Mouse (Mus musculus): ENCODE measurements at regions not wholly inside any gene's neighbourhood (a gene's known extent, or its start where the extent isn't known, plus 50 kb on each side); places are given as distances from the start of the nearest gene placed in this dataset.
A peak's percentile ranks its signal among the peaks of the same experiment; 100 is the strongest.
"Not testable (repeated sequence)": the region's sequence is repeated elsewhere in the genome, so short reads cannot be mapped to it uniquely, and the experiment has no call there.

GRCm38 (mm10) chr6:9498921-9499320 is 550.7 kb downstream of the Nxph1 start:
- Histone ChIP-seq H3K9me3 (no peaks in the 10 kb centered on the region), H3K27me3 (no peaks in the 10 kb centered on the region), H3K36me3 (no peaks in the 10 kb centered on the region), H3K4me1 (replicated peaks) (no peaks in the 10 kb centered on the region), H3K4me2 (no peak overlapping the region), H3K4me3 (no peak overlapping the region), H3K27ac (no peak overlapping the region), H3K9ac (no peak overlapping the region)
- ATAC-seq (ENCODE audit: low FRiP score), result no peak

DNA sequence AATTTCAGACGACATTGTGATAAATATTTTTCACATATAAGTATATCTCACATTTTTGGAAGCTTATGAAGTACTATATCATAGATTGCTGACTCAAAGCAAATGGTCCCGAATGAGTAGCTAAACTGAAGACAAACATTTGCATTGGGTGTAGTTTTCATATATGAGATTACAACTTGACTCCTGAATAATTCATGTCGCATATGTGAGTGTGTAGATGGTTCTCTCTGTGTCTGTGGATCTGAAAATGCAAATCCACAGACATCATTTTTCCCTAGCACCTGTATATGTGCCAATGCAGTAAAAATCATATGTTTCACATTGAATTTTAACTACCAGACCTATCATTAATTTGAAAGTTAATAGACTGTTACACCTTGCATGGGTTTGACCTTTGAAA is 586.2 kb downstream of the Nxph1 start:
- Histone ChIP-seq H3K9me3 (no peaks in the 10 kb centered on the region), H3K4me1 (replicated peaks) (no peaks in the 10 kb centered on the region), H3K36me3 (no peaks in the 10 kb centered on the region), H3K4me3 (no peak overlapping the region), H3K27me3 (no peaks in the 10 kb centered on the region), H3K27ac (no peak overlapping the region), H3K9ac (no peak overlapping the region), H3K4me2 (no peak overlapping the region)
- ATAC-seq (ENCODE audit: low FRiP score), result no peak
- 77% methylated on average over 3 of the region's 3 CpGs for WGBS

DNA sequence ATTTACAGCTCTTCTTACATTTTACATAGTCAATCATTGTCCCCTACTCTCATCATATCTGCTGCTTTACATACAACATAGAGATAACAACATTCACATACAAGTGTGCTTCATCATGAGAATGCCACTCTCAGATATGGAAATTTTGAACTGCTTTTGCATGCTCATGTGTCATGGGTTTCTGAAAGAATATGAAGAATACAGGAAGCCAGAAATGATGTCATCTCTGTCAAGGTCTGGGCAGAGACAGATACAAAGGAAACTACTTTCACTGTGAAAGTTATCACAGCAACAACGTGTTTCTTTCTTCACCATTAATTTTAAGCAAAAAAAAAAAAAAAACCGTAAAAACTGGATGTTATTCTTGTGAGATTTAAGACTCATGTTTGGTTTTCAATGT is 590.5 kb downstream of the Nxph1 start:
- no peak overlapping the region for H3K9ac ChIP-seq
- no peak overlapping the region for H3K4me2 ChIP-seq
- 79% methylated on average over 2 of the region's 2 CpGs for WGBS
- H3K27ac ChIP-seq, result no peak overlapping the region
- no peaks in the 10 kb centered on the region for H3K4me1 ChIP-seq (replicated peaks)
- ATAC-seq (ENCODE audit: low FRiP score), result no peak
- no peaks in the 10 kb centered on the region for H3K27me3 ChIP-seq
- no peaks in the 10 kb centered on the region for H3K9me3 ChIP-seq
- H3K36me3 ChIP-seq, result no peaks in the 10 kb centered on the region
- H3K4me3 ChIP-seq, result no peak overlapping the region

- WGBS, result 61% methylated on average over 3 of the region's 3 CpGs
Observed at GRCm38 (mm10) chr6:9550096-9550939, 602.1 kb downstream of the Nxph1 start.

GRCm38 (mm10) chr6:9563290-9564044 is 615.2 kb downstream of the Nxph1 start:
- no peaks in the 10 kb centered on the region for H3K4me1 ChIP-seq (replicated peaks)
- 72% methylated on average over 6 of the region's 6 CpGs for WGBS
- H3K27ac ChIP-seq, result no peak overlapping the region
- no peaks in the 10 kb centered on the region for H3K9me3 ChIP-seq
- H3K27me3 ChIP-seq, result no peaks in the 10 kb centered on the region
- H3K4me2 ChIP-seq, result no peak overlapping the region
- no peak overlapping the region for H3K4me3 ChIP-seq
- H3K9ac ChIP-seq, result no peak overlapping the region
- no peaks in the 10 kb centered on the region for H3K36me3 ChIP-seq
- 0 out of 2 replicates have a peak, but pooled peaks have one; percentile 46 for ATAC-seq (ENCODE audit: low FRiP score)

More at GRCm38 (mm10) chr6:9550096-9550939, 602.1 kb downstream of the Nxph1 start:
- Histone ChIP-seq H3K4me3 (no peak overlapping the region), H3K4me1 (replicated peaks) (0 out of 2 replicates have a peak, but pooled peaks cover 2% of the 10 kb centered on the region), H3K9me3 (no peaks in the 10 kb centered on the region), H3K9ac (no peak overlapping the region), H3K4me2 (no peak overlapping the region), H3K27me3 (no peaks in the 10 kb centered on the region), H3K27ac (peak overlapping the region; percentile 40; the same call in 1 of the 2 replicates), H3K36me3 (no peaks in the 10 kb centered on the region)
- ATAC-seq (ENCODE audit: low FRiP score), result peak; percentile 52; the same call in 1 of the 2 replicates

- no peak overlapping the region for H3K4me2 ChIP-seq
- H3K4me3 ChIP-seq, result no peak overlapping the region
- H3K27ac ChIP-seq, result peak overlapping the region; percentile 1; the same call in 1 of the 2 replicates
- ATAC-seq (ENCODE audit: low FRiP score), result no peak
- no peaks in the 10 kb centered on the region for H3K9me3 ChIP-seq
- H3K36me3 ChIP-seq, result no peaks in the 10 kb centered on the region
- no peaks in the 10 kb centered on the region; the same call in 1 of the 2 replicates for H3K4me1 ChIP-seq (replicated peaks)
- 64% methylated on average over 4 of the region's 4 CpGs for WGBS
- H3K27me3 ChIP-seq, result no peaks in the 10 kb centered on the region
- H3K9ac ChIP-seq, result no peak overlapping the region
Observed at GRCm38 (mm10) chr6:9571787-9572186, 623.6 kb downstream of the Nxph1 start.

GRCm38 (mm10) chr6:9593391-9593790 is 645.2 kb downstream of the Nxph1 start:
- no peaks in the 10 kb centered on the region for H3K27me3 ChIP-seq
- H3K27ac ChIP-seq, result no peak overlapping the region
- no peaks in the 10 kb centered on the region for H3K9me3 ChIP-seq
- H3K4me2 ChIP-seq, result no peak overlapping the region
- no peaks in the 10 kb centered on the region for H3K4me1 ChIP-seq (replicated peaks)
- no peak overlapping the region for H3K4me3 ChIP-seq
- H3K9ac ChIP-seq, result no peak overlapping the region
- H3K36me3 ChIP-seq, result no peaks in the 10 kb centered on the region
- WGBS, result 68% methylated on average over 1 of the region's 1 CpGs
- ATAC-seq (ENCODE audit: low FRiP score), result no peak

DNA sequence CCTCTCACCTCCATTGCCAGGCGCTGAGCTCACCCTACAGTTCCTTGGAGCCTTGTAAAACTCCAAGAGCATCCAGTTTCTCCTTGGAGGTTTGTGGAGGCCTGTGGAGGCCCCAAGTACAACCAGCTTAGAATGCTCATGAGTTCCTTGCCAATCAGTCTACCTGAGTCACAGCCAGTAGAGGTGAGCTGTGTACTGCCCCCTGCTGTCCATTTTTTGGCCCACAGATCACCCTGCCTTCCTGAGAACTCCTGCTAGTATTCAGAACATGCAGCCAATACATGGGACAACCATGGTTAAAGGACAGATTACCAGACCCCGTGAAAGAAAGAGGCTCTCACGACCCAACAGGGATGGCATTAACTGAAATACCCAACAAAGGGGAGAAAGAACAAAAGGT is 651.2 kb downstream of the Nxph1 start:
- no peak overlapping the region for H3K27ac ChIP-seq
- no peaks in the 10 kb centered on the region for H3K27me3 ChIP-seq
- H3K36me3 ChIP-seq, result no peaks in the 10 kb centered on the region
- ATAC-seq (ENCODE audit: low FRiP score), result no peak
- no peak overlapping the region for H3K9ac ChIP-seq
- peaks cover 6% of the 10 kb centered on the region for H3K9me3 ChIP-seq
- H3K4me3 ChIP-seq, result no peak overlapping the region
- 85% methylated on average over 3 of the region's 3 CpGs for WGBS
- H3K4me1 ChIP-seq (replicated peaks), result no peaks in the 10 kb centered on the region
- no peak overlapping the region for H3K4me2 ChIP-seq

DNA sequence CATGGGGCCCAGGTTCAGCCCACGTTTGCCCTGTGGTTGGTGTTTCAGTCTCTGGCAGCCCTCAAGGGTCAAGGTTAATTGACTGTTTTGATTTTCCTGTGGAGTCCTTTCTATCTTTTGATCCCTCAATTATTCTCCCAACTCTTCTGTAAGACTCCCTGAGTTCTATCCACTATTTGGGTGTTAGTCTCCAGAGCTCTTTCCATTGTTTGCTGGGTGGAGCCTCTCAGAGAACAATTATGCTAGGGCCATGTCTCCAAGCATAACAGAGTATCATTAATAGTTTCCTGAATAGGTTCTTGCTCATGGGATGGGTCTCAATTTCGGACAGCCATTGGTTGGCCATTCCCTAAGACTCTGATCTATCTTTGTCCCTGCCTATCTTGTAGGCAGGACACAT is 685.7 kb downstream of the Nxph1 start:
- Histone ChIP-seq H3K4me3 (no peak overlapping the region), H3K4me2 (no peak overlapping the region), H3K9ac (no peak overlapping the region), H3K9me3 (no peaks in the 10 kb centered on the region), H3K27ac (no peak overlapping the region), H3K4me1 (replicated peaks) (no peaks in the 10 kb centered on the region), H3K36me3 (no peaks in the 10 kb centered on the region), H3K27me3 (no peaks in the 10 kb centered on the region)
- no peak for ATAC-seq (ENCODE audit: low FRiP score)
- WGBS, result 61% methylated on average over 2 of the region's 2 CpGs

DNA sequence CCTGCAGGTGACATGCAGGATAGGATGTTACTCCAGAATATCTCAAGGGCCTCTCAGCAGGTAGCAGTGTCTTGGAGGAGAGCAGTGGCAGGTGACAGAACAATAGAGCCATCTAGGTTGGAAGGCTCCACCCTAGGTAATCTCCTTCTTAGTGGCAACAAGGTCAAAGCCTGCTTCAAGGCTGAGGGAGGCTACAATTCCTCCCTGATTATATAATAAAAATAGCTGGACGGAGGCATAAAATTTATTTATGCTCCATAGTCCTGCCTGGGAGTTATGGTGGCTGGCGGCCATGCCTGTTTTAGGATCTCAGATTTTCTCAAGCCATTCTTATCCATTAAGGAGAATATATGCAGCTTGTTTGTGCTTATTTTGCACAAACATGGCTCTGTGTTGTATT is 695.2 kb downstream of the Nxph1 start:
- H3K36me3 ChIP-seq; H3K27me3 ChIP-seq; H3K9me3 ChIP-seq; H3K4me3 ChIP-seq; H3K4me1 ChIP-seq (replicated peaks); H3K9ac ChIP-seq; ATAC-seq (ENCODE audit: low FRiP score); H3K4me2 ChIP-seq; H3K27ac ChIP-seq: not testable (repeated sequence)
- 97% methylated on average over 2 of the region's 2 CpGs for WGBS

DNA sequence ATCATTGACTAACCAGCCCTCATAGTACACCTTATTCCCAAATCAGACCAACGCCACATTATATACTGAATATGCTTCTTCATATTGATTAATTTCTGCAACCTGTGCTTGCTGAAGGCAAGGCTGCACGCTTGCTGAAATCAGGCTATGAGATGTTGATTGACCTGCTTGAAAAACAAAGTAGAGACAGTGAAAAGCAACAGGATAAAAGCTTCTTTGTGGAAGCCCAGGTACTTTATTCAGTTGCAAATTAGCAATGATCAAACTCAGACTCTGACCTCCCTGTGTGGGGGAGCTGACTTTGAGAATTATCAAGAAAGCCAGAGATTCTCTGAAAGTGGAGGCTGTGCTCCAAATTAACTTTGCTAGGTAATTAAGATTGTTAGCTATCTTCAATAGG is 695.7 kb downstream of the Nxph1 start:
- ATAC-seq (ENCODE audit: low FRiP score); H3K9ac ChIP-seq; H3K27me3 ChIP-seq; H3K36me3 ChIP-seq; H3K9me3 ChIP-seq; H3K4me2 ChIP-seq; H3K4me1 ChIP-seq (replicated peaks); H3K27ac ChIP-seq; H3K4me3 ChIP-seq: not testable (repeated sequence)
- 85% methylated on average over 2 of the region's 2 CpGs for WGBS

GRCm38 (mm10) chr6:9659672-9660071 is 711.4 kb downstream of the Nxph1 start:
- Histone ChIP-seq H3K4me3 (no peak overlapping the region), H3K27me3 (no peaks in the 10 kb centered on the region), H3K4me2 (no peak overlapping the region), H3K36me3 (no peaks in the 10 kb centered on the region), H3K9ac (no peak overlapping the region), H3K27ac (no peak overlapping the region), H3K9me3 (no peaks in the 10 kb centered on the region), H3K4me1 (replicated peaks) (no peaks in the 10 kb centered on the region)
- ATAC-seq (ENCODE audit: low FRiP score), result no peak
- WGBS, result 71% methylated on average over 7 of the region's 7 CpGs

DNA sequence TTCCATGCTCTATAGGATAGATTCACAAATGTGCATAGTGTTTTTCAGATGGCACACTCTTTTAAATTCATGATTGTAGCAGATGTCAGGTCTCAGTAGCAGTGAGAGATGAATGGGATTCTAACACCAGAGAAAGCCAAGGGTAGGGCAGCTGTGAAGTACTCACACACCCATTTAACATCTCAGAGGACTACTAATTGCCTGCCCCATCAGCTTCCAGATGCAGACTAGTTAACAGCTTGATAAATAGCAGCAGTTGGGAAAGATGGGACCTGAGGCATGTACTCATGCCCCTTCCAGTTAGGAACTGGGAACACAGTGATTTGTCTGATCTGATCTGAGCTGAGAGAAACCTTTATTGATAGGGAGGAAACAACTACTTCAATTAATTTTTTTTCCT is 737.0 kb downstream of the Nxph1 start:
- H3K9ac ChIP-seq, result no peak overlapping the region
- H3K9me3 ChIP-seq, result no peaks in the 10 kb centered on the region
- no peaks in the 10 kb centered on the region for H3K27me3 ChIP-seq
- no peak overlapping the region for H3K4me2 ChIP-seq
- no peak overlapping the region for H3K4me3 ChIP-seq
- no peaks in the 10 kb centered on the region for H3K4me1 ChIP-seq (replicated peaks)
- no peak overlapping the region for H3K27ac ChIP-seq
- no peak for ATAC-seq (ENCODE audit: low FRiP score)
- H3K36me3 ChIP-seq, result no peaks in the 10 kb centered on the region

Data from hindbrain, embryonic 13.5 days (tissue).